ENCODE assay signal across 8 mouse cellular contexts in the genomic region with DNA sequence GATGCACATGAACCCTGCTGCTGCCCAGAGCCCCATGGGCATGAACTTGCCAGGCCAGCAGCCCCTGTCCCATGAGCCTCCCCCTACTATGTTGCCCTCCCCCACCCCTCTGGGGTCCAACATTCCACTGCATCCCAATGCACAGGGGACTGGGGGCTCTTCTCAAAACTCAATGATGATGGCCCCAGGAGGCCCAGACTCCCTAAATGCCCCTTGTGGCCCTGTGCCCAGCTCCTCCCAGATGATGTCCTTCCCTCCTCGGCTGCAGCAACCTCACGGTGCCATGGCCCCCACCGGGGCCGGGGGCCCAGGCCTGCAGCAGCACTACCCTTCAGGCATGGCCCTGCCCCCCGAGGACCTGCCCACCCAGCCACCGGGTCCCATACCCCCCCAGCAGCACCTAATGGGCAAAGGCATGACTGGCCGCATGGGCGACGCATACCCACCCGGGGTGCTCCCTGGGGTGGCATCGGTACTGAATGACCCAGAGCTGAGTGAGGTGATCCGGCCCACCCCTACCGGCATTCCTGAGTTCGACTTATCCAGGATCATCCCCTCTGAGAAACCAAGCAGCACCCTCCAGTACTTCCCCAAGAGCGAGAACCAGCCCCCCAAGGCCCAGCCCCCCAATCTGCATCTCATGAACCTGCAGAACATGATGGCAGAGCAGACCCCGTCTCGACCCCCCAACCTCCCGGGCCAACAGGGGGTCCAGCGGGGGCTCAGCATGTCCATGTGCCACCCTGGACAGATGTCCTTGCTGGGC. TPM values are rescaled to one million over a fixed set of nuclear protein-coding genes. Genes with fewer than 3 reads are reported as not detected.
DNase-seq lines count a peak whose midpoint lies in the region; ATAC-seq and TF ChIP-seq lines count a peak whose summit lies in the region.

No protein-coding gene starts in this region.

- TF ChIP-seq CTCF in stomach, postnatal 0 days (IDR thresholded peaks at IDR 0.05; ENCODE audit: low read depth) = no peak

- no peak overlapping the region for H3K27ac ChIP-seq in forebrain, embryonic 16.5 days (ENCODE audit: low read length)
- H3K27ac ChIP-seq in limb, embryonic 13.5 days = peak overlapping the region; percentile 74
- H3K27ac ChIP-seq in stomach, postnatal 0 days (replicated peaks) = peak overlapping the region; percentile 78

- peaks cover 19% of the 10 kb centered on the region for H3K36me3 ChIP-seq in forebrain, embryonic 16.5 days (ENCODE audit: control insufficient read depth, insufficient read depth)
- peaks cover 57% of the 10 kb centered on the region for H3K36me3 ChIP-seq in limb, embryonic 13.5 days
- peaks cover 30% of the 10 kb centered on the region for H3K36me3 ChIP-seq in stomach, postnatal 0 days (ENCODE audit: control insufficient read depth, insufficient read depth, low read length)

- ATAC-seq in forebrain, embryonic 16.5 days = no peak
- ATAC-seq in limb, embryonic 13.5 days (ENCODE audit: low FRiP score, low read depth) = no peak
- no peak for ATAC-seq in stomach, postnatal 0 days (ENCODE audit: low FRiP score, low TSS enrichment)

- intact Hi-C loops in left cerebral cortex, postnatal 14 days (cut with DNase I) = no loop called here

- whole genome bisulfite sequencing in forebrain, embryonic 16.5 days = 75% methylated on average over 19 of the region's 19 CpGs
- WGBS in limb, embryonic 13.5 days = 84% methylated on average over 19 of the region's 19 CpGs
- WGBS in stomach, postnatal 0 days = 77% methylated on average over 17 of the region's 19 CpGs

- H3K9ac ChIP-seq in forebrain, embryonic 16.5 days (replicated peaks; ENCODE audit: low read depth, low read length) = no peak overlapping the region
- peak overlapping the region; percentile 56 for H3K9ac ChIP-seq in limb, embryonic 13.5 days
- H3K9ac ChIP-seq in stomach, postnatal 0 days (ENCODE audit: low read length) = 0 out of 2 replicates have a peak overlapping the region, but pooled peaks have one; percentile 57

- TF ChIP-seq EP300 in stomach, postnatal 0 days (optimal IDR thresholded peaks at IDR 0.05) = no peak

- no peaks in the 10 kb centered on the region for H3K9me3 ChIP-seq in forebrain, embryonic 16.5 days (ENCODE audit: control insufficient read depth, low read length)
- no peaks in the 10 kb centered on the region for H3K9me3 ChIP-seq in limb, embryonic 13.5 days
- no peaks in the 10 kb centered on the region for H3K9me3 ChIP-seq in stomach, postnatal 0 days (ENCODE audit: control insufficient read depth, low read length)

- H3K4me3 ChIP-seq in forebrain, embryonic 16.5 days (replicated peaks; ENCODE audit: low read length) = no peak overlapping the region
- no peak overlapping the region for H3K4me3 ChIP-seq in limb, embryonic 13.5 days
- no peak overlapping the region for H3K4me3 ChIP-seq in stomach, postnatal 0 days (ENCODE audit: low read depth, low read length)

- H3K4me1 ChIP-seq in forebrain, embryonic 16.5 days (replicated peaks; ENCODE audit: control insufficient read depth, insufficient read depth, low read length) = peaks cover 38% of the 10 kb centered on the region
- H3K4me1 ChIP-seq in limb, embryonic 13.5 days = peaks cover 63% of the 10 kb centered on the region
- H3K4me1 ChIP-seq in stomach, postnatal 0 days (replicated peaks; ENCODE audit: control insufficient read depth, insufficient read depth) = peaks cover 25% of the 10 kb centered on the region

- peak overlapping the region; percentile 42; the same call in 1 of the 2 replicates for H3K4me2 ChIP-seq in forebrain, embryonic 16.5 days (ENCODE audit: low read length)
- H3K4me2 ChIP-seq in limb, embryonic 13.5 days (replicated peaks) = peak overlapping the region; percentile 60
- peak overlapping the region; percentile 64 for H3K4me2 ChIP-seq in stomach, postnatal 0 days (replicated peaks; ENCODE audit: low read depth)

- no peaks in the 10 kb centered on the region for H3K27me3 ChIP-seq in forebrain, embryonic 16.5 days (replicated peaks; ENCODE audit: control insufficient read depth, insufficient read depth, low read length)
- H3K27me3 ChIP-seq in limb, embryonic 13.5 days = 0 out of 2 replicates have a peak, but pooled peaks cover 3% of the 10 kb centered on the region
- H3K27me3 ChIP-seq in stomach, postnatal 0 days (ENCODE audit: control insufficient read depth, insufficient read depth, low read length) = no peaks in the 10 kb centered on the region

- peak; percentile 9 for DNase-seq in kidney, adult 9 months
- no peak for DNase-seq in kidney, adult 18-20 months
- DNase-seq in cerebellum, adult 9-10 months = peak; percentile 57
- peak; percentile 15 for DNase-seq in stomach, postnatal 0 days (ENCODE audit: low spot score)
- DNase-seq in c-Kit-positive CD71-positive TER-119-positive erythroid progenitor cells, embryonic 14.5 days (ENCODE audit: low spot score) = no peak
- DNase-seq in left cerebral cortex, postnatal 14 days (ENCODE audit: low spot score in 2 of 2) = no peak

RNA-seq across cellular contexts. Expression of gene Bcl9l, which starts 26.3 kb away (rescaled TPM):
- 13.8 and 15.0 TPM in 2 replicates for polyA plus RNA-seq in forebrain, embryonic 16.5 days (2015; fragmentation: Nextera tagmentation; extraction: Ambion mirVana)
- 14.5 and 15.0 TPM in 2 replicates for polyA plus RNA-seq in limb, embryonic 13.5 days (2015; fragmentation: Nextera tagmentation; extraction: Ambion mirVana)
- polyA plus RNA-seq in stomach, postnatal 0 days (2015; fragmentation: Nextera tagmentation; extraction: Ambion mirVana) = 5.2 and 6.1 TPM in 2 replicates
- 10 to 100 TPM; 76.2 to 84.8 TPM for total RNA-seq in left cerebral cortex, postnatal 14 days (2021)

RNA-seq across cellular contexts. Expression of gene Cxcr5, which starts 52.8 kb away (rescaled TPM):
- not detected in 2 replicates for polyA plus RNA-seq in forebrain, embryonic 16.5 days (2015; fragmentation: Nextera tagmentation; extraction: Ambion mirVana)
- polyA plus RNA-seq in limb, embryonic 13.5 days (2015; fragmentation: Nextera tagmentation; extraction: Ambion mirVana) = 0.09 TPM in 1 of 2 replicates, not detected in the other
- 0.13 and 0.21 TPM in 2 replicates for polyA plus RNA-seq in stomach, postnatal 0 days (2015; fragmentation: Nextera tagmentation; extraction: Ambion mirVana)
- total RNA-seq in left cerebral cortex, postnatal 14 days (2021) = not detected

RNA-seq across cellular contexts. Expression of gene Upk2, which starts 54.1 kb away (rescaled TPM):
- polyA plus RNA-seq in forebrain, embryonic 16.5 days (2015; fragmentation: Nextera tagmentation; extraction: Ambion mirVana) = not detected in 2 replicates
- polyA plus RNA-seq in limb, embryonic 13.5 days (2015; fragmentation: Nextera tagmentation; extraction: Ambion mirVana) = 0.31 and 0.36 TPM in 2 replicates
- 5.4 and 7.0 TPM in 2 replicates for polyA plus RNA-seq in stomach, postnatal 0 days (2015; fragmentation: Nextera tagmentation; extraction: Ambion mirVana)
- total RNA-seq in left cerebral cortex, postnatal 14 days (2021) = not detected

Comparison
In these comparisons a context has a peak if more than half of its experiments do, and no peak if none do; other contexts are left out.
1. DNase-seq: peak in kidney, adult 9 months (single experiment), cerebellum, adult 9-10 months (single experiment) and stomach, postnatal 0 days (single experiment); none in kidney, adult 18-20 months (single experiment), c-Kit-positive CD71-positive TER-119-positive erythroid progenitor cells, embryonic 14.5 days (single experiment) and left cerebral cortex, postnatal 14 days (0 of 2).
2. Peak in every context shown above with its lines, with median percentiles within 50 percentile points of each other: H3K4me2 ChIP-seq.